Mouse (Mus musculus): ENCODE measurements around the gene Ddx18.

Gene Ddx18

GRCm38 (mm10) chr1:121527600-121528398 is 40.0 kb downstream of the Ddx18 start:
- no peak for DNase-seq (ENCODE audit: low spot score)

- DNase-seq (ENCODE audit: low spot score) = no peak
These were observed 40.7 kb downstream of the Ddx18 start for GRCm38 (mm10) chr1:121527061-121527460.

DNA sequence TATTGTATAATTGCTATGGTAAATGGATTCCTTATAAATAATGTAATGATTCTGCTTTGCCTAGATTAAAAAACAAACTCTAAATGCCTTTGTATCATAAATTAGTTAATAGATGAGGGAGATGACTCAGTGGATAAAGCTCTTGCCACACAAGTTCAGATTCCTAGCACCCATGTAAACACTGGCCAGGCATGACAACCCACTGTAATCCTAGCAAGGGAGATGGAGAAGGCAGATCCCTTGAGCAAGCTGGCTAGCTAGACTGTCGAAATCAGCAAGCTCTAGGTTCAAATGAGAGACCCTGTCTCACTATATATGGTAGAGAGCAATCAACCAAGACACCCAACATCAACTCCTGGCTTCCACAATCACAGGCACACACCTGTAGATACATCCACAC is 49.2 kb downstream of the Ddx18 start:
- no peak for DNase-seq (ENCODE audit: low spot score)

- no peak for DNase-seq (ENCODE audit: low spot score)
These were observed 55.8 kb downstream of the Ddx18 start for GRCm38 (mm10) chr1:121511966-121512365.

- no peak for DNase-seq (ENCODE audit: low spot score)
These were observed 56.6 kb downstream of the Ddx18 start for GRCm38 (mm10) chr1:121511186-121511585.

GRCm38 (mm10) chr1:121510420-121511140 is 57.2 kb downstream of the Ddx18 start:
- DNase-seq (ENCODE audit: low spot score) = no peak

DNA sequence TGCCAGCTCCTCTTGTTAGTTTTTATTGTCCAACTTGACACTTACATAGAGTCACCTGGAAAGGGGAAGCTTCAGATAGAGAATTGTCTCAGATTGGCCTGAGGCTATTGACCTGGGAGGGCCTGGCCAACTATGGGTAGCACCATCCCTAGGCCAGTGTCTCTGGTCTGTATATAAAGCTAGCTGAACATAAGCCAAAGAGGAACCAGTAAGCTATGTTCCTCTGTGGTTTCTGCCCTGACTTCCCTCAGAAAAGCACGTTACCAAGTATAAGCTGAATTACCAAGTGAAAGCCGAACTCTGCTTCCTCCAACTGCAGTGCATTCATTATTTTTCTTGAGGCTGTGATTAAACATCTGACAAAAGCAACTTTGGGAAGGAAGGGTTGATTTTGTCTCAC is 59.1 kb downstream of the Ddx18 start:
- no peak for DNase-seq (ENCODE audit: low spot score)

Measured in lung, postnatal 25 days (tissue).